Mouse (Mus musculus): ENCODE data around the gene Tagln2.
A peak's percentile ranks its signal among the peaks of the same experiment; 100 is the strongest.

Tagln2 gene

DNA sequence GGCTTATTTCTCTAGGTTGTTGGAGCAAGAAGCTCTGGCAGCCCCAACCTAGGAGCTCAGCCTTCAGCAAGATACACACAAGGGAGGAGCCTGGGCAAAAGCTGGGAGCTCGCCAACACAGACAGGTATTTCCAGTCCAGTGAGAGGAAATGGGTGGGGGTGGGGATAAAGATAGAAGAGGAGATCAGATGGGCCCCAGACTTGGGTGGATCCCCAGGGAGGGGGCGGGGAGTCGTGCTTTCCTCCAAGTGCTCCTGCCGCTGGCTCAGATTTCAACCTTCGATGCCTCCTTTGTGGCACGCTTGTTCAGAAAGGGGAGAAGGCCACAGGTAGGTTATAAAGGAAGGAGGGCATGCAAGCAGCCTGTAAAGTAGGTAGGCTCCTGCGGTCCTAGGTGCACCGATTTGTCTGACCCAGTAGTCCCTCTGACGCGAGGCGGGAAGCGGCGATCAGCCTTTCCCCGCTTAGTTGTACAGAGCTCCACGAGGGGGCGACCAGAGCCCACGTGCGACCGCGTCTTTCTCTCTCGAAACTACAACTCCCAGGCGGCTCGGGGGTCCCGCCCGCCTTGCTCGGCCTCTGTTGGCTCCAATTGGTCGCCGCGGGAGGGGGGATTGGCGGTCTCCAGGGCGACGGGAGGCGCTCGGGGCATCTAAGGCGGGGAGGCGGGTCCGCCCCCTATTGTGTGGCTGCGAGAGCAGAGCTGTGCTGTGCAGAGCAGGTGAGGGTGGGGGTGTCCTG is 18.1 kb upstream of the Tagln2 start, which contains the start of gene Igsf9:
Gene Igsf9 (plus strand): TSS at position 249 of the 741 bp plus-strand sequence.
- peak; percentile 70 for DNase-seq (ENCODE audit: low spot score)

GRCm38 (mm10) chr1:172482518-172483360 is 17.1 kb upstream of the Tagln2 start:
- DNase-seq (ENCODE audit: low spot score) = no peak

DNA sequence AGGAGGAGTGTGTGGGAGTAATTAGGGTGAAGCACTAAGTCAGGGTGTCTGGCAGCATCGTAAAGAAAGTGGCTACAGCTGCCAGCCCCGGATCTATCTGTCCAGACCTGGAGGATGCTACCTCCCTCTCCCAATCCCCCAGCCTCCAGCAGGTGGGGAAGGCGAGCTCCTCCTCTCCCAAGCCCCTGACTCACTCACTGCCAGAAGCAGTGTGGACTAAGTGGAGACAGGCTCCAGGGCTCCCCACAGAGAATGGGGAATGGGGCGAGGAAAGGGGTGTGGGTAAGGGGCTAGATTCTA is 16.5 kb upstream of the Tagln2 start:
- DNase-seq (ENCODE audit: low spot score) = no peak

DNA sequence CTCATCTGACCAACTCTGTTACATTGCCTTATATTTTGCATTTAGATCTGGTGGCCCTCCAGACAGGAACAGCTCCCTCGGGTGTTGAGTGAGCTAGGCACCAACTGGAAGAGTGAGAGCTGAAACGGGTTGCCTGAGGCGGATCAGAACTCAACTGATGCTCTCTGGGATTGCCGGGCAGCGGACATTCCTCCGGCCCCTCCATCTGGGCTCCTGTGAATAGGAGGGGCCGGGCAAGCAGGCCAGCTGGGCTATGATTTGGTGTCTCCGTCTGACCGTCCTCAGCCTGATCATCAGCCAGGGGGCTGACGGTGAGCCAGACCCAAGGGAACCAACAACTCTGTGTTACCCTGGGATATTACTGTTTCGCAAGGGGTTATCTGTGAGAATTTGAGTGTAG is 15.6 kb upstream of the Tagln2 start:
- DNase-seq (ENCODE audit: low spot score) = no peak

DNA sequence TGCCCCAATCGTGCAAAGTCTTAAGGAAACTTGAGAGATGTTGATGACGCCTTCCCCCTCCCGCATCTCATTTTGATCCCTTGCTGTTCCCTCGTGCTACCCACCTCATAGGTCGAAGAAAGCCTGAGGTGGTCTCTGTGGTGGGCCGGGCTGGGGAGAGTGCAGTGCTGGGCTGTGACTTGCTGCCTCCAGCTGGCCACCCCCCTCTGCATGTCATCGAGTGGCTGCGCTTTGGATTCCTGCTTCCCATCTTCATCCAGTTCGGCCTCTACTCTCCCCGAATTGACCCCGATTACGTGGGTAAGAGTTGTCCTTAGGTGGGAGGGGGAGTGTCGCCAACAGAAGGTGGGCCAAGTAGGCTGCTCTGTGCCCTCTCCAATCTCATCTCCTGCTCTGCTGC is 15.2 kb upstream of the Tagln2 start:
- no peak for DNase-seq (ENCODE audit: low spot score)

DNA sequence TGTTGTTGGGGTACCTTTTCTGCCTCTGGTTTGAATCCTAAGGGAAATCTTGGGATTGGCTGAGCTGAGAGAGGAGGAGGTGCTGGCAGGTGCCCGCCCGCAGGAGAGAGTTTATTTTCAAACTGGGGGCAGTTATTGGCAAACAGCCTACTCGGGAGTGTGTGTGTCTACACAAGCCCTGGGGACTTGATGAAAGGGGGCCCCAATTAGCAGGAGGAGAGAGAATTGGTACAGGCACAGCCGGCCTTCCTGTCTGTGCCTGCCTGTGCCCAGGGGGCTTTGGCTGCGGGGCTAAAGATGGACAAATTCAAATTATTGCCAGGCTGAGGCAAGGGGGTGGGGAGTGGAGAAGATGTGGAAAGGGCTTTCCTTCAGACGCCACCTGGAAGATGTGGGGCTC is 14.0 kb upstream of the Tagln2 start:
- DNase-seq (ENCODE audit: low spot score) = no peak

DNA sequence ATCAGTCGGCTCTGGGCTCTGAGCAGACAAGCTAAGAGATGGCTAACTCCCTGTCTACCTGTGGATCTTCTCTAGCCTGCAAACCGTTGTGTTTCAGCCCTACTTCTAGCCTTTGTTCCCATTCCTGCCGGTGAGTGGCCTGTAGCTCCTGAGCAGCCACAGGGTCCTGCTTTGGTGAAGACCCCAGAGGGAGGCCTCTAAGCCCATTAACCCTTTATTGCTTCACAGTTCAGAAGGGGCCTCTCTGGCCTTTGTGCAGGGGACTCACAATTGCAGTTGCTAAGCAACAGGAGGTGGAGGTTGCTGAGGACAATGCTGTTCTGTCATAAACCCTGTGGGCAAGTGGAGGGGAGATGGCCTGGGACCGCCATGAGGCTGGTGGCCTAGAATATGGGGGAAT is 13.6 kb upstream of the Tagln2 start:
- no peak for DNase-seq (ENCODE audit: low spot score)

DNA sequence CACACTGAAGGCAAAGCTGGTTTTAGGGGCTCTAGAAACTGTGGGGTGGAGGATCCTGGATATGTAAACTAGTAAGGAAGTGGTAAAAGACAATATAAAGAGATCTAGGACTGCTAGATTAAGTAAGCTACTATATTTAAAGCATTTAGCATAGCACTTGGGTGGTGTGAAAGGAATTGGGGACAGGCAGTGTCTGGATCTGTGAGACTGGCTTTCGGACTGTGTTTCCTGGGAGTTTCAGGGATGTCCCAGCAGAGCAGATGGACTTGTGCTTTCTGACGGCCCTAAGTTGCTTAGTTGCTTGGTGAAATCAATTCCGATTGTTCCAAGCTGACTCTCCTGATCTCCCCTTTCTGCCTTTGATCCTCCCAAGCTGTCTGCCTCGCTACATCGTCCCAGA is 13.2 kb upstream of the Tagln2 start:
- DNase-seq (ENCODE audit: low spot score) = no peak

- no peak for DNase-seq (ENCODE audit: low spot score)
These were observed 12.0 kb upstream of the Tagln2 start for GRCm38 (mm10) chr1:172487859-172488258.

GRCm38 (mm10) chr1:172488831-172489230 is 11.0 kb upstream of the Tagln2 start:
- no peak for DNase-seq (ENCODE audit: low spot score)

GRCm38 (mm10) chr1:172489585-172490250 is 10.1 kb upstream of the Tagln2 start:
- DNase-seq (ENCODE audit: low spot score) = no peak

- DNase-seq (ENCODE audit: low spot score) = peak; percentile 98
These were observed 9.6 kb upstream of the Tagln2 start for GRCm38 (mm10) chr1:172490261-172490661.

DNA sequence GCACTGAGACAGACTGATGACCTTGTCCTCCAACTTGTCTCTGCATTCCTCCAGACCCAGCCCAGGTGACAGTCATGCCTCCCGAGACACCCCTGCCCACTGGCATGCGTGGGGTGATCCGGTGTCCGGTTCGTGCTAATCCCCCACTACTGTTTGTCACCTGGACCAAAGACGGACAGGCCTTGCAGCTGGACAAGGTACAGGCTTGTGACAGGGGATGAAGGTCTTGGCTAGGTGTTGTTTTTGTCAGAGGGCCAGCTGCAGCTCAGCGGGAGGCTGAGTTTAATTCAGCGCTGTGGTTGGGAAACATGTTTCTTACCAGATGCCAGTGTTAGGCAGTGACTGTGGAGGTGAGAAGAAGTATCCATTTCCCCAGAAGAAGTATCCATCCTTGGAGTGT is 7.8 kb upstream of the Tagln2 start:
- no peak for DNase-seq (ENCODE audit: low spot score)

- no peak for DNase-seq (ENCODE audit: low spot score)
These were observed 6.3 kb upstream of the Tagln2 start for GRCm38 (mm10) chr1:172493516-172493915.

DNA sequence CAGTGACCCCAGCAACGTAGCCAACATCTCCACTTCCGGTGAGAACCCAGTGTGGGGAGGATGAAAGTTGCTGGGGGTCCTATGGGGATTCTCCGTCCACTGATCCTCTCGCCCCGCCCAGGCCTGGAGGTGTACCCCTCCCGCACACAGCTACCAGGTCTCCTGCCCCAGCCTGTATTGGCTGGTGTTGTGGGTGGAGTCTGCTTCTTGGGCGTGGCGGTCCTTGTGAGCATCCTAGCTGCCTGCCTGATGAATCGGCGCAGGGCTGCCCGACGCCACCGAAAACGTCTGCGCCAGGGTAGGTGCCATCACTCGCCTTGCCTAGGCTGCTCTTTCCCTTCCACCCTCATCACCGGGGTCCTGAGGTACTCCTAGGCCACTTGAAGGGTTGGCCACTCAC is 3.8 kb upstream of the Tagln2 start:
- DNase-seq (ENCODE audit: low spot score) = no peak

DNA sequence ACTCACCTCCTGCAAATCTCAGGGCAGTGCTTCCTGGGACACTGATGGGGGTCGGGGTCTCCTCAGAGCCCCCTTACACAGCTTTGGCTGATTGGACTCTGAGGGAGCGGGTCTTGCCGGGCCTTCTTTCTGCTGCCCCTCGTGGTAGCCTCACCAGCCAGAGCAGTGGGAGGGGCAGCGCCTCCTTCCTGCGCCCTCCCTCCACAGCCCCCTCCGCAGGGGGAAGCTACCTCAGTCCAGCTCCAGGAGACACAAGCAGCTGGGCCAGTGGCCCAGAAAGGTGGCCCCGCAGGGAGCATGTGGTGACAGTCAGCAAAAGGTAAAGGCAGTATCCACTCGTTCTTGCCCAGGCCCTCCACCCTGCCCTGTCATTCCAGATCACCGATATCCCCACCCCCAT is 2.4 kb upstream of the Tagln2 start:
- no peak for DNase-seq (ENCODE audit: low spot score)

GRCm38 (mm10) chr1:172500451-172501370 is 864 bp downstream of the Tagln2 start:
- DNase-seq (ENCODE audit: low spot score) = no peak

GRCm38 (mm10) chr1:172501371-172502144 is 1.7 kb downstream of the Tagln2 start:
- DNase-seq (ENCODE audit: low spot score) = no peak

GRCm38 (mm10) chr1:172502145-172503110 is 2.6 kb downstream of the Tagln2 start:
- no peak for DNase-seq (ENCODE audit: low spot score)

Data from ovary, postnatal 10 days (tissue).